Mouse (Mus musculus) limb, embryonic 11.5 days (tissue): ENCODE results near the gene Depdc1b. TPM values are rescaled to one million over a fixed set of nuclear protein-coding genes. Genes with fewer than 3 reads are reported as not detected.

Experiments used
- ATAC-seq: fragments of 200-750 bp; cut with Nextera tagmentation; 2 replicates; pipeline ENCODE4 v1.8.0; 2017; ENCODE audit warnings: low read depth; ENCODE audit not compliant: insufficient number of reproducible peaks, low FRiP score, low TSS enrichment
- DNase-seq: peaks from one replicate; pipeline ENCODE4 v3.0.0-alpha.2; 2015; ENCODE audit warnings: low spot score
- H3K27ac ChIP-seq: fragments of 300-500 bp; sonication (generic); replicated peaks from 2 replicates; pipeline ENCODE4 v1.5.1; 2014; ENCODE audit warnings: low read depth, mild to moderate bottlenecking, low read length
- H3K27me3 ChIP-seq: fragments of 300-500 bp; sonication (generic); 2 replicates; pipeline ENCODE4 v1.6.1; 2014; ENCODE audit warnings: mild to moderate bottlenecking, low read length, mixed read lengths; ENCODE audit not compliant: control insufficient read depth, insufficient read depth
- H3K36me3 ChIP-seq: fragments of 300-500 bp; sonication (generic); 2 replicates; pipeline ENCODE4 v1.6.1; 2014; ENCODE audit warnings: mild to moderate bottlenecking, low read length, moderate library complexity, mixed read lengths; ENCODE audit not compliant: control insufficient read depth, insufficient read depth
- H3K4me1 ChIP-seq: fragments of 300-500 bp; sonication (generic); 2 replicates; pipeline ENCODE4 v1.6.1; 2014; ENCODE audit warnings: low read length, mixed read lengths; ENCODE audit not compliant: control insufficient read depth, insufficient read depth
- H3K4me2 ChIP-seq: fragments of 300-500 bp; sonication (generic); 2 replicates; pipeline ENCODE4 v1.6.1; 2014; ENCODE audit warnings: low read depth, mild to moderate bottlenecking, moderate library complexity; ENCODE audit not compliant: severe bottlenecking
- H3K4me3 ChIP-seq: fragments of 300-500 bp; sonication (generic); 2 replicates; pipeline ENCODE4 v1.5.1; 2014; ENCODE audit warnings: low read depth, low read length
- H3K9ac ChIP-seq: fragments of 300-500 bp; sonication (generic); 2 replicates; pipeline ENCODE4 v1.6.1; 2014; ENCODE audit warnings: mild to moderate bottlenecking, low read length
- H3K9me3 ChIP-seq: fragments of 300-500 bp; sonication (generic); 2 replicates; pipeline ENCODE4 v1.6.1; 2016; ENCODE audit warnings: low read length; ENCODE audit not compliant: control insufficient read depth
- WGBS: fragments of 180-500 bp; shearing (Covaris S2); extraction: QIAGEN DNeasy Blood & Tissue Kit; methylation state at CpG from one replicate; pipeline ENCODE4 v1.1.7; 2014; 5-methylcytosine and 5-hydroxymethylcytosine counted together
- polyA plus RNA-seq: library from polyadenylated mRNA; unstranded; fragments of >200 nt; fragmentation: Nextera tagmentation; extraction: Ambion mirVana; gene quantifications from 2 replicates; pipeline ENCODE4 v1.2.1, GENCODE M21; 2014

The Depdc1b gene
- polyA plus RNA-seq, 1 experiment from 2014 or later, result 18.9 TPM

DNA sequence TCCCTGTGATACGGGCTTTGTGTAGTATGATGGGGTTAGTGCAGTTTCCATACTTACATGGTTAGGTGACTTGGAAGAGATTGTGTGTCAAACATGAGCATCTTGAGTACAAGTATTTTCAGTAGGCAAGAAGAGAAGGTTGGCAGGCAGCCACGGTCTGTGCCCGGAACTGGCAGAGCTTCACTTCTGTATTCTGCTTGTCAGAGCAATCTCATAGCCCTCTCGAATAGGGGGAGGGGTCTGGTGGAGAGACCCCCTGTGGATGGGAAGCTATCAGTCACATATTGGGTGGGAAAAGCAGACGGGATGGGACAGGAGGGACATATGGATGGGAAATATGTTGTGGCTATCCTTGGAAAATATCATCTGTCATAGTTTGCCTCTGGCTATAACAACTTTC lies 33.5 kb downstream of the Depdc1b start:
- Histone ChIP-seq H3K4me3 (no peak overlapping the region), H3K27me3 (no peaks in the 10 kb centered on the region), H3K4me1 (no peaks in the 10 kb centered on the region), H3K27ac (no peak overlapping the region), H3K4me2 (no peak overlapping the region), H3K9ac (no peak overlapping the region), H3K9me3 (no peaks in the 10 kb centered on the region), H3K36me3 (no peaks in the 10 kb centered on the region)
- 85% methylated on average over 5 of the region's 5 CpGs for WGBS
- ATAC-seq (no peak), DNase-seq (no peak)

- no peak overlapping the region for H3K4me2 ChIP-seq
- H3K4me1 ChIP-seq, result no peaks in the 10 kb centered on the region
- H3K9ac ChIP-seq, result no peak overlapping the region
- no peak overlapping the region for H3K4me3 ChIP-seq
- H3K36me3 ChIP-seq, result no peaks in the 10 kb centered on the region
- H3K27me3 ChIP-seq, result no peaks in the 10 kb centered on the region
- ATAC-seq (no peak), DNase-seq (no peak)
- H3K27ac ChIP-seq, result no peak overlapping the region
- WGBS, result 78% methylated on average over 5 of the region's 5 CpGs
- no peaks in the 10 kb centered on the region for H3K9me3 ChIP-seq
Observed at GRCm38 (mm10) chr13:108353781-108354180, 37.6 kb downstream of the Depdc1b start.

DNA sequence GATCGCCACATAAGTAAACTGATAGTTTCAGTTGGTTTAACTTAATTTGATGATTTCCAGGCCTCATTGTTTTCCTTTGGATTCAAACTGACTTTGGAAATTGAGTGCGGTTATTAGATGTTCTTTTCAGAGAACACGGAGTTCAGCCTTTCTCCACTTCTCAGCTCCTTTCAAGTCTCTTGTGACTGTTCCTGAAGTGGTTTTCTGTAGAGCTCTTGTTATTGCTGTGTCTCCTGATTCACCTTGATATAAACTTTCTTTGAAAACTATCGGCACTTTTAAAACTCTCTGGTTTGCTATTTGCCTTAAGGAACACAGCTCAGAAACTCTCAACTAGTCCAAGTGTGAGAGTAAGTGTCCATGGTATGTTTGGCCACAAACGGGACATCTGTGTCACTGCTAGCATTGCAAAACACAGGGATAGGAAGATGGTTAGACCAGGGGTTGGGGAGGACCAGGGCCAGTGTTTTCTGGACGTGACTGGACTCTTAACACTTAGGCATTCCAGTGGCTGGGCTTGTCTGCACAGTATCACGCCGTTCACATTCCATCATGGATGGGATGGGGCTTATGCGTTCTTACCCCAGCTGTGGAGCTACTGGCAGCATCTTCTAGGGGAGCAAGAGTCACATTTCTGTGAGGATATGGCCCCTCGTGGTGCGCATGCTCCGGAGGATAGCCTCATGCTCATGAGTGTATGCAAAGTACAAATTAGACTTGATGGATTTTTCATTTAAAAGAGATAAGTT lies 38.8 kb downstream of the Depdc1b start:
- 94% methylated on average over 12 of the region's 12 CpGs for WGBS
- Histone ChIP-seq H3K36me3 (no peaks in the 10 kb centered on the region), H3K27me3 (no peaks in the 10 kb centered on the region), H3K4me3 (no peak overlapping the region), H3K4me2 (no peak overlapping the region), H3K9me3 (no peaks in the 10 kb centered on the region), H3K9ac (no peak overlapping the region), H3K27ac (no peak overlapping the region), H3K4me1 (no peaks in the 10 kb centered on the region)
- no peak for DNase-seq
- no peak for ATAC-seq

DNA sequence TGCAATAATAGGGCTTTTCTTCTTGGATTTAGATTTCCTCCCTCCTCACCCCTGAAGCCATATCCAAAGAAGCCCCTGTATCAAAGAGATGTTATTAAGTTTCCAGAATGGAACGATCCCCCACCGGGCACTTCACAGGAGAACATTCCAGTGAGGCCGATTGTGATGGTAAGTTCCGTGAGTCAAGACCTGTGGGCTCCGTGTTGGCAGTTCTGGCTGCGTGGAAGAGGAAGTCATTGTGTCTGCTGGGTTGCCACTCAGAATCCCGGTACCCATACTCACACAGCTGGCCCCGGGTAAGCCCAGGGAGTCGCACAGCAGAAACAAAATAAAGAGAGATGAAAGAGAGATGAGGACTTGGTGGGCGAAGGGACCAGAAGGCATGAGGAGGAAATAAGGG lies 41.2 kb downstream of the Depdc1b start:
- Histone ChIP-seq H3K4me3 (no peak overlapping the region), H3K4me2 (no peak overlapping the region), H3K9me3 (no peaks in the 10 kb centered on the region), H3K4me1 (no peaks in the 10 kb centered on the region), H3K27ac (no peak overlapping the region), H3K27me3 (no peaks in the 10 kb centered on the region), H3K9ac (no peak overlapping the region), H3K36me3 (no peaks in the 10 kb centered on the region)
- ATAC-seq, result no peak
- DNase-seq, result no peak
- WGBS, result 90% methylated on average over 10 of the region's 10 CpGs

- Histone ChIP-seq H3K36me3 (no peaks in the 10 kb centered on the region), H3K4me3 (no peak overlapping the region)
- 46% methylated on average over 3 of the region's 3 CpGs for WGBS
Observed at GRCm38 (mm10) chr13:108358228-108358627, 42.1 kb downstream of the Depdc1b start.

GRCm38 (mm10) chr13:108367496-108367895 lies 51.4 kb downstream of the Depdc1b start:
- no peak overlapping the region for H3K27ac ChIP-seq
- H3K4me2 ChIP-seq, result no peak overlapping the region
- H3K36me3 ChIP-seq, result peaks cover 2% of the 10 kb centered on the region; the same call in 1 of the 2 replicates
- H3K27me3 ChIP-seq, result no peaks in the 10 kb centered on the region
- ATAC-seq (no peak), DNase-seq (no peak)
- H3K9ac ChIP-seq, result no peak overlapping the region
- no peaks in the 10 kb centered on the region for H3K4me1 ChIP-seq
- no peak overlapping the region for H3K4me3 ChIP-seq
- H3K9me3 ChIP-seq, result no peaks in the 10 kb centered on the region
- WGBS, result 96% methylated on average over 12 of the region's 12 CpGs

More at GRCm38 (mm10) chr13:108358228-108358627, 42.1 kb downstream of the Depdc1b start:
- ATAC-seq (no peak), DNase-seq (no peak)
- Histone ChIP-seq H3K9ac (no peak overlapping the region), H3K27ac (no peak overlapping the region), H3K9me3 (no peaks in the 10 kb centered on the region), H3K4me1 (no peaks in the 10 kb centered on the region), H3K27me3 (no peaks in the 10 kb centered on the region), H3K4me2 (no peak overlapping the region)

DNA sequence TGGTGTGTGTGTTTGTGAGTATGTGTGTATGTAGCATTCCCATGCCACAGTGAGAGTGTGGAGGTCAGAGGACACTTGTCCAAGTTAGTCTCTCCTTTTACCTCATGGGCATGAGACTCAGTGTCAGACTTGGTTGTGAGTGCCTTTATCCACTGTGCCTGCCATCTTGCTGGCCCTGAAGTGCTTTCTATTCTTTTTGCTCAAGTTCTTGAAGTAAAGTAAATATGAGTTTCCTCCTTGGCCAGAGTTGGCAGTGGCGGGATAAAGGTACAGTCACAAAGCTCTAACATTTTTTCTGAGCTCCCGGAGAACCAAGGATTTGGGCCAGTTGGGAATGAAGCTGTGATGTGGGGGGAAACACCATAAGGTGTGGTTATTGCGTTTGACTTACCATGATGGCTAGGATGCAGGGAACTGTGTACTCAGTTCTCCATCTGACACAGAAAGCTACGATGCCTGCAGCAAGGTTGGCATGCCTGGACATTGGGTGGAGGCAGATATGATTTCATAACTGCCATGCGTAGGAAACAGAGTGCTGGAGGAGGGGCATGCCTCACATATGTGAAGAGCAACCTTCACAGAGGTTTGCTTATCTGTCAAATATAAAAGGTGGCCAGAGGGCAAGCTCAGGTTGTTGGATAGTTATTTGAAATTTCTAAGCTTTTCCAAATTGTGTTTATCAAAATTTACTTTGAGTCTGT lies 54.3 kb downstream of the Depdc1b start:
- DNase-seq (no peak), ATAC-seq (no peak)
- no peak overlapping the region for H3K27ac ChIP-seq
- no peaks in the 10 kb centered on the region for H3K27me3 ChIP-seq
- H3K4me3 ChIP-seq, result no peak overlapping the region
- H3K9ac ChIP-seq, result no peak overlapping the region
- H3K4me1 ChIP-seq, result no peaks in the 10 kb centered on the region
- H3K36me3 ChIP-seq, result no peaks in the 10 kb centered on the region
- H3K4me2 ChIP-seq, result no peak overlapping the region
- WGBS, result 92% methylated on average over 5 of the region's 5 CpGs
- no peaks in the 10 kb centered on the region for H3K9me3 ChIP-seq

DNA sequence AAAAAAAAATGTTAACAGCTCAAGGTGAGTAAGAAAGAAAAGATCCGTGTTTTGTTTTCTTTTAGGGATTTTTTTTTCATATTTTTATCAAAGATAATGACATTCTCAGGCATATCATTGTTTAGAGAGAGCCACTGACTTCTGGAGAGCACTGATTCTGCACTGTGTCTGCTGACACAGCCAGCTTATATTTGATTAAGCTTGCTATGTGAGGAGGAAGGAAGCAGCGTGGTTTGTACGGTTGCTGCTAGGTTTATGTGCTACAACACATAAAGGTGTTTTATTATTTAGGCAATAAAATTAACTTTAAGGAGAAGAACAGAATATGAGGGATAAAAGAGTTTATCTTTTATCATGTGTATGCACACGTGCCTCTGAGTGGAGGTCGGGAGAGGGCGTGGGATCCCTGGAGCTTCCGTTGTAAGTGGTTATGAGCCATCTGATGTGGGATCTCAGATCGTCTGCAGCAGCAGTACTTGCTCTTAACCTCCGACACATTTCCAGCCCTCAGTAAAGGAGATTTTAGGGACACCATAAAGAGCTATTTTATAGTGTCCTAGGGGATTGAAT lies 55.3 kb downstream of the Depdc1b start:
- no peaks in the 10 kb centered on the region for H3K27me3 ChIP-seq
- no peak overlapping the region for H3K4me3 ChIP-seq
- no peak overlapping the region for H3K9ac ChIP-seq
- H3K36me3 ChIP-seq, result no peaks in the 10 kb centered on the region
- WGBS, result 74% methylated on average over 9 of the region's 9 CpGs
- DNase-seq (no peak), ATAC-seq (no peak)
- H3K9me3 ChIP-seq, result no peaks in the 10 kb centered on the region
- no peak overlapping the region for H3K4me2 ChIP-seq
- H3K4me1 ChIP-seq, result no peaks in the 10 kb centered on the region
- no peak overlapping the region for H3K27ac ChIP-seq
